Mouse (Mus musculus) thymus, postnatal 25 days (tissue): Measurements from ENCODE around the gene Ppfia3.
A peak's percentile ranks its signal among the peaks of the same experiment; 100 is the strongest.

Source experiments
- DNase-seq: peaks from one replicate; pipeline ENCODE4 v3.0.0; 2022

Ppfia3 gene

DNA sequence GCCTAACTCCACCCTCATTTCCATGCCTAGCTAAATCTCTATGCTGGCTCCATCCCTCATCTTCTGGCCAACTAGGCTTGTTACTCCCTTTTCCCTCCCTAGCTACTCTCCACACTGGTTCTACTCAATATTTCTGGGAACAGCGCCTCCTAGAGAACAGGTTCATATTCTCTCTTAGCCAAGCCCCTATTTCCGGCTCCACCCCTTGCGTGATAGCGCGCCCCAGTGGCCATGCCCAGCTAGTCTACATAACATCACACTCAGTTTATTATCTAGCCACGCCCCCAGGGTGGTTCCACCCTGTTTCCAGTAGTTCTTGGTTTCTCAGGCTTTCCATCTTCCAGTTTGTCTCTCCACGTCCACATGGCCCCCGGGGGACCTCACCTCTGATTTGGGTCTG is 25.5 kb downstream of the Ppfia3 start:
- peak; percentile 74 for DNase-seq

GRCm38 (mm10) chr7:45340669-45341068 is 26.1 kb downstream of the Ppfia3 start:
- no peak for DNase-seq

DNA sequence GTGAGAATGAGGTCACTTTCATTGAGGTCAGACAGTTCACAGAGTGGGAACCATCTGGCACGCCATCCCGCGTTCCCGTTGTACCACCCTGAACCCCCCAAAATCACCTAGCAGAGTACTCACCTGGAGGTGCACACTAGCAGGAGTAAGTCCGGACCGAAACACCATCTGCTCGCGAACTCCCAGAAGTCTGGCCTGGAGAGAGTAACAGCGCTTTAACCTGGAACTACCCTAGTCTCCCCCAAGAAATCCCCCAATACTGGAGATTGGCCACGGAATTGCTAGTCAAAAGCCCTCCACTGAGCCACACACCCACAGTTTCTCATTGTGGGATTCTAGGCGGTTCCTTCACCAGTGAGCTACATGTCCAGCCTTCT is 26.8 kb downstream of the Ppfia3 start:
- no peak for DNase-seq

GRCm38 (mm10) chr7:45339410-45340065 is 27.3 kb downstream of the Ppfia3 start:
- DNase-seq: peak; percentile 27

GRCm38 (mm10) chr7:45338161-45338911 is 28.5 kb downstream of the Ppfia3 start:
- peak; percentile 37 for DNase-seq

GRCm38 (mm10) chr7:45337469-45337868 is 29.4 kb downstream of the Ppfia3 start:
- DNase-seq: no peak

DNA sequence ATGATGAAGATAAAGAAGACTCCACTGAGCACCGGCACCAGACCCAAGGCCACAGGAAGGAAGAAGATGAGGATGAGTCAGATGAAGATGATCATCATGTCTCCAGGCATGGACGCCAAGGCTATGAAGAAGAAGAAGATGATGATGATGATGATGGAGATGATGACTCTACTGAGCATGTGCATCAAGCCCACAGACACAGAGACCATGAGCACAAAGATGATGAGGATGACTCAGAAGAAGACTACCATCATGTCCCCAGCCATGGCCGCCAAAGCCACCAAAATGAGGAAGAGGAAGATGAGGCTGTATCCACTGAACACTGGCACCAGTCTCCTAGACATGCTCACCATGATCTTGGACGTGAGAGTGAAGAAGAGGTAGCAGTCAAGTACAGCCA is 30.5 kb downstream of the Ppfia3 start:
- no peak for DNase-seq

DNA sequence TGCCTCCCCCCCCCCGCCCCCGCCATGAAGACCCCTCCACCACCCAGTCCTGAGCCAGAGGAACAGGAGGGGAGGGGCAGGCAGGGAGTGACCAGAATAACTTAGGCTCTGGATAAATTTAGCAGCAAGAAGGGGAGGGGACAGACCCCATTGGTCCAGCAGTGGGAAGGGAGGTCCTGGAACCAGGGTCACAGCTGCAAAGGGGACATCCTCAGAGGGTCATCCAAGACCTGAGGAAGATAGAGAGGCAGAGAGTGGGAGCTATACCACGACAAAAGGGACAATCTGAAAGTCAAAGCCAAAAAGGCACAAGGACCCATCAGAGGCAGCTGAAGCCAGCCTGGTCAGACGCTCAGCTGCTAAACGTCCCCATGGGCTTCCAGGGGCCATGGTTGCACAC is 31.8 kb downstream of the Ppfia3 start, which contains the start of gene Hrc:
Gene Hrc (plus strand): TSS at position 235 of the 400 bp plus-strand sequence.
- no peak for DNase-seq

DNA sequence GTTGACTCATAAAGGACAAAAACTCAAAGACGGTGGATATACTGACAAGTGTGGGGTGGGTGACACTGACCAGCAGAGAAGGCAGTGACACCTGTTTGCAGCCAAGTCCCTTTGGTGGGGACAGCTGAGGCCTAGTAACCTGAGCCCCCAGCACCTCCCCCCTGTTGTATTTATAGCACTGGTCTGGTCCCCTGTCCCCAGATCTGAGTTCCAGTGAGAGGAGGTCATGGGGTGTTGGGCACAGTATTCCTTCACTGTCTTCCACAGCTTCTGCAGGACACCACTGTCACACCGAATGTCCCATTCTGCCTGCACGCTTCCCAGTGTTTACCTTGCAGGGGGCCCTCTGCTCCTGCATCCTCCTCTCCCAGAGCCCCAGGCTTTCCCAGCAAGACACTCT is 32.2 kb downstream of the Ppfia3 start:
- no peak for DNase-seq

DNA sequence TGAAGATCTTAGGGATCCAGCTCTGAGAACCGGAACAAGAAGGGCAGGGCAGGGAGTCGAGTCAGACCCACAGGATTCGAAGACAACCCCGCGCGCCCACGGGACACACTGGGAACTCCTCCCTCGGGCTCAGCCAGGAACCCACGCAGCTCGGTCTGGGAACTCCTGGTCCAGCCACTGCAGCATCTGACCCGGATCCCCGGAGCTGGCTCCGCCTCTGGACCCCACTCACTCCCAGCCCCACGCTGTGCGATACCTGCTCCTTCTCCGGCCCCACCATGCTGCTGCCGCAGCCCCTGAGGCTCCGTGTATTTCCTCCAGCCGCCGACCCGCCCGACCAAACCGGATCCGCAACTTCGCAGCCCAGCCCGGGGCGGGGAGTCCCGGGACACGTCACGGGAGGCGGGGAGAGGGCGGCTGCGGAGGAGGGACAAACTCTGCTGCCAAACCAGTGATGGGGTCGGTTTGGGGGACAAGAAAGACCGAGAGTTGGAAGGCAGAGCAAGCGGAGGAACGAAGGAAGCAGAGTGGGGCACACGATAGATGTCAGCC is 33.3 kb downstream of the Ppfia3 start, which contains the start of gene Trpm4:
Gene Trpm4 (minus strand): TSS at position 350 of the 552 bp plus-strand sequence.
- peak; percentile 89 for DNase-seq

GRCm38 (mm10) chr7:45332685-45333425 is 34.0 kb downstream of the Ppfia3 start:
- DNase-seq: peak; percentile 67

- no peak for DNase-seq
These were observed 35.3 kb downstream of the Ppfia3 start for GRCm38 (mm10) chr7:45331502-45331901.

- no peak for DNase-seq
These were observed 37.9 kb downstream of the Ppfia3 start for GRCm38 (mm10) chr7:45328841-45329475.

DNA sequence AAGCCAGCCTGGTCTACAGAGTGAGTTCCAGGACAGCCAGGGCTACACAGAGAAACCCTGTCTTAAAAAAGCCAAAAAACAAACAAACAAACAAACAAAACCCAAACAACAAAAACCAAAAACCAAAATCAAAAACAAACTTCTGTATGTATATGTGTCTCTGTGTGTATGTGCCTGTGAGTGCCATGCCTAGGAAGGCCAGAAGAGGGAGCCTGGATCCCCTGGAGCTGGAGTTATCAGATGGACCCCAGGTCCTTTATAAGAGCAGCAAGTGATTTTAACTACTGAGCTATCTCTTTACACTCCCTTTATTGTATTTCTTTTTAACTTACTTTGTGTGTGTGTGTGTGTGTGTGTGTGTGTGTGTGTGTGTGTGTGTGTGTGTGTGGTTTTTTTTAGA is 41.0 kb downstream of the Ppfia3 start:
- DNase-seq: no peak

GRCm38 (mm10) chr7:45323069-45323468 is 43.8 kb downstream of the Ppfia3 start:
- DNase-seq: no peak

GRCm38 (mm10) chr7:45322245-45322644 is 44.6 kb downstream of the Ppfia3 start:
- no peak for DNase-seq

- no peak for DNase-seq
These were observed 50.3 kb downstream of the Ppfia3 start for GRCm38 (mm10) chr7:45316536-45316935.

- no peak for DNase-seq
These were observed 51.6 kb downstream of the Ppfia3 start for GRCm38 (mm10) chr7:45315182-45315701.

GRCm38 (mm10) chr7:45313495-45313894 is 53.3 kb downstream of the Ppfia3 start:
- DNase-seq: no peak

GRCm38 (mm10) chr7:45312686-45313453 is 53.9 kb downstream of the Ppfia3 start:
- DNase-seq: no peak

- DNase-seq: no peak
These were observed 54.8 kb downstream of the Ppfia3 start for GRCm38 (mm10) chr7:45312023-45312422.

GRCm38 (mm10) chr7:45309455-45309854 is 57.4 kb downstream of the Ppfia3 start:
- DNase-seq: peak; percentile 45
